Mouse (Mus musculus) ES-Bruce4 (cell line): Measurements from ENCODE around the gene Carf. TPM values are rescaled to one million over a fixed set of nuclear protein-coding genes. Genes with fewer than 3 reads are reported as not detected.

ENCODE experiments used
- H3K27ac ChIP-seq: 2 replicates; pipeline ENCODE4 v1.5.1; 2012; ENCODE audit warnings: low read length, inconsistent platforms; ENCODE audit not compliant: insufficient read depth
- H3K27me3 ChIP-seq: 2 replicates; pipeline ENCODE4 v1.6.1; 2012; ENCODE audit warnings: mild to moderate bottlenecking, low read length, inconsistent platforms; ENCODE audit not compliant: control insufficient read depth, poor library complexity, insufficient read depth, severe bottlenecking
- H3K36me3 ChIP-seq: 2 replicates; pipeline ENCODE4 v1.6.1; 2012; ENCODE audit warnings: inconsistent platforms, mild to moderate bottlenecking, low read length, moderate library complexity; ENCODE audit not compliant: control insufficient read depth, poor library complexity, insufficient read depth, severe bottlenecking
- H3K4me1 ChIP-seq: one replicate; pipeline ENCODE4 v1.8.1; 2011; ENCODE audit warnings: low read length; ENCODE audit not compliant: control insufficient read depth, insufficient read depth
- H3K4me3 ChIP-seq: 2 replicates; pipeline ENCODE4 v1.5.1; 2011; ENCODE audit warnings: low read depth, mild to moderate bottlenecking, low read length
- H3K9ac ChIP-seq: 2 replicates; pipeline ENCODE4 v1.6.1; 2012; ENCODE audit warnings: low read depth, mild to moderate bottlenecking, inconsistent platforms; ENCODE audit not compliant: poor library complexity, severe bottlenecking
- H3K9me3 ChIP-seq: replicated peaks from 2 replicates; pipeline ENCODE4 v1.6.1; 2012; ENCODE audit warnings: mild to moderate bottlenecking, low read length, inconsistent platforms; ENCODE audit not compliant: control insufficient read depth, poor library complexity, insufficient read depth, severe bottlenecking
- CTCF ChIP-seq: IDR thresholded peaks from one replicate; pipeline ENCODE4 v1.8.1; 2011; ENCODE audit warnings: low read depth, low read length
- EP300 ChIP-seq: IDR thresholded peaks from 2 replicates; pipeline ENCODE4 v1.6.1; 2011; ENCODE audit warnings: low read depth, low read length; ENCODE audit not compliant: insufficient read depth
- POLR2A ChIP-seq: IDR thresholded peaks from one replicate; pipeline ENCODE4 v1.8.1; 2011; ENCODE audit warnings: low read length; ENCODE audit not compliant: insufficient read depth
- polyA plus RNA-seq: library from polyadenylated mRNA; stranded (reverse); fragments of >200 nt; gene quantifications from 2 replicates; pipeline ENCODE4 v1.2.4, GENCODE M21; 2011; ENCODE audit warnings: low read depth; ENCODE audit not compliant: missing spikeins, insufficient read depth, insufficient read length

Carf gene
- polyA plus RNA-seq, 1 experiment: 24.8 TPM

DNA sequence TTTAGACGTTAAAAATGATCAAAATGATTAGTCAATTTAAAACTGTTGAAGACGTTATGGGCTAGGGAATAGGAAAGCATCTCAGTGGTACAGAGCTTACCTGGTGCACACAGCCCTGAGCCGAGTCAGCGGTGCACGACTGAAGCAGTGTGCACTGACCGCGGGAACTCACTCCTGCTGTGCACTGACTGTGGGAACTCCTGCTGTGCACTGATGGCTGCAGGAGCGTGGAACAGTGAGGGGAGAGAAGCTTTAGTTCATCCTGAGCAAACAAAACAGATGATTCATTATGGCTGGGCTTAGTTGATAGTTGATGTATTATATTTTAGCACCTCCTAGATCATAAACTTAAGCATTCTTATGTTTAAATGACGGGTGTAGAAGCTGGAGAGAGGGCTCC lies 39.3 kb downstream of the Carf start:
- TF ChIP-seq POLR2A (no peak), EP300 (no peak)
- H3K27me3 ChIP-seq: no peaks in the 10 kb centered on the region

DNA sequence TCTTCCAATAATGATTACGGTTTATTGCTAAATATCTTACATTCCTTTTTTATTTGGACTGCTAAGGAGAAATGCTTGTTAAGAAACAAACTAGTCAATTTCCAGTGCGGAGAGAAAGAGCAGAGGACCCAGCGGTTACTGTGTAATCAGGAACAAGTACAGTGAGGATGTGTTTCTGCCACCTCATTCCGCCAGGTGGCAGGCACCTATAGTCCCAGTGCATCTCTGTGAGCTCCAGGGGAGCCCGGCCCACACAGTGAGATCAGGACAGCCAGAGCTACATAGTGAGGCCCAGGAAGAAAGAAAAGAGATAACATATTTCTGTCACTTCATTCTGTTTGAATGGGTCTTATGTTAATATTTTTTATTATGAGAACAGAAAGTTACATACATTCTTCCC lies 54.7 kb downstream of the Carf start:
- Histone ChIP-seq H3K27ac (no peak overlapping the region), H3K9me3 (no peaks in the 10 kb centered on the region)
- TF ChIP-seq CTCF: peak; percentile 43
- TF ChIP-seq POLR2A: no peak

More for the DNA sequence above, 39.3 kb downstream of the Carf start:
- H3K36me3 ChIP-seq: no peaks in the 10 kb centered on the region
- H3K9ac ChIP-seq: no peak overlapping the region
- H3K4me3 ChIP-seq: no peak overlapping the region
- no peaks in the 10 kb centered on the region for H3K4me1 ChIP-seq
- H3K9me3 ChIP-seq: no peaks in the 10 kb centered on the region
- H3K27ac ChIP-seq: no peak overlapping the region

DNA sequence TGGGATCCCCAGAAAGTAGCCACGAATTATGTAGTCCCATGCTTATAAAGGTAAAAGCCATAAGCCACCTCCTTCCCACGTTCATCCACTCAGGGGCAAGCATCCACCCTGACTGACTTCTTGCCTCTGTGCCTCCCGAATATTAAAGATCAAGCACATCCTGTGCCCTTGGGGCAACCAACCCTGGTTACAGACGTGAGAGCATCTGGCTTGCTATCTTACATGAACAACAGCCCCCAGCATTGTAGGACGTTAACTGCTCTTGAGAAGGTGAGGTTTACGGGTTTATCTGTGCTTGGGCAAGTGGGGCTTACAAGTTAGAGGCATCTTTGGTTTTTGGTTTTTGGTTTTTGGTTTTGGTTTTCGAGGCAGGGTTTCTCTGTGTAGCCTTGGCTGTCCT lies 58.6 kb downstream of the Carf start:
- no peak for TF ChIP-seq POLR2A
- no peak for TF ChIP-seq CTCF
- no peak for TF ChIP-seq EP300
- Histone ChIP-seq H3K36me3 (no peaks in the 10 kb centered on the region), H3K9ac (no peak overlapping the region), H3K4me3 (no peak overlapping the region), H3K4me1 (no peaks in the 10 kb centered on the region), H3K9me3 (no peaks in the 10 kb centered on the region), H3K27ac (no peak overlapping the region), H3K27me3 (no peaks in the 10 kb centered on the region)

More for the DNA sequence above, 54.7 kb downstream of the Carf start:
- no peak overlapping the region for H3K4me3 ChIP-seq
- no peaks in the 10 kb centered on the region for H3K36me3 ChIP-seq
- H3K4me1 ChIP-seq: no peaks in the 10 kb centered on the region
- no peaks in the 10 kb centered on the region for H3K27me3 ChIP-seq
- H3K9ac ChIP-seq: no peak overlapping the region

DNA sequence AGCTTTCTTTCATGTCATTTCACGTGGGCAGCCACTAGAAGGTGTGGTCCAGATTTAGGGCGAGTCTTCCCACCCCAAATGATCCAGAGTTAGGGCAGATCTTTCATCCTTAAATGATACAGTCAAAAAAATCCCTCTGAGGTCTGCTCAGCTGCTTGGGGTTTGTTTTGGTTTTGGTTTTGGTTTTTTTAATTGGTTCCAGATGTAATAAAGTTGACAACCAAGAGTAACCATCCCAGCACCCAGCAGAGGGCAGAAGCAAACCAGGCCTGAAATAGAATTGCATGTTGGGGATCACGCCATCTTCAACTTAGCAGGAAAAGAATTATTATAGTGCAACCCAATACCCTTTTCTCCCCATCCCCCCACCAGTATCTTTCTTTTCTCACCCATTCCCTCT lies 60.4 kb downstream of the Carf start:
- no peaks in the 10 kb centered on the region for H3K36me3 ChIP-seq
- no peaks in the 10 kb centered on the region for H3K9me3 ChIP-seq
- no peaks in the 10 kb centered on the region for H3K4me1 ChIP-seq
- H3K27me3 ChIP-seq: no peaks in the 10 kb centered on the region
- H3K9ac ChIP-seq: no peak overlapping the region
- H3K27ac ChIP-seq: no peak overlapping the region
- TF ChIP-seq POLR2A: no peak
- TF ChIP-seq CTCF: no peak
- no peak for TF ChIP-seq EP300
- no peak overlapping the region for H3K4me3 ChIP-seq

DNA sequence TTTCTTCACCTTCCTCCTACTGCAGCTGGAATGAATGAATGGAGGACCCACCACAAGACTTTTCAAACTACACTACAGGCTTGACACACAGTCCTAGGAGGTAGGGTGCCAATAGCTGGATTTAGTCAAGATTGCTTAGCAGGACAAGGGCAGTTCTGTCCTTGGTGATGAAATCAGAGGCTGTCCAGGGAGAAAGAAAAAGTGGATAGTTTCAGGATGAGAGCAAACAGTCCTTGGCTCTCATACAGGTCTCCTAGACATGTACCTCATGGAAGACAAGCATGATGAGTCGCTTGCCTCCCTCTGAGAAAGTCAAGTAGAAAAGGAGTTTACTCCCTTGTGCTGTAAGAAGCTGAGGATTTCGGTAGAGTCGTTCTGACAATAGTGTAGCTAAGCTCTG lies 65.6 kb downstream of the Carf start:
- Histone ChIP-seq H3K36me3 (no peaks in the 10 kb centered on the region), H3K4me1 (no peaks in the 10 kb centered on the region), H3K9ac (no peak overlapping the region), H3K27ac (no peak overlapping the region), H3K9me3 (no peaks in the 10 kb centered on the region), H3K4me3 (no peak overlapping the region), H3K27me3 (no peaks in the 10 kb centered on the region)
- TF ChIP-seq CTCF (no peak), EP300 (no peak), POLR2A (no peak)

DNA sequence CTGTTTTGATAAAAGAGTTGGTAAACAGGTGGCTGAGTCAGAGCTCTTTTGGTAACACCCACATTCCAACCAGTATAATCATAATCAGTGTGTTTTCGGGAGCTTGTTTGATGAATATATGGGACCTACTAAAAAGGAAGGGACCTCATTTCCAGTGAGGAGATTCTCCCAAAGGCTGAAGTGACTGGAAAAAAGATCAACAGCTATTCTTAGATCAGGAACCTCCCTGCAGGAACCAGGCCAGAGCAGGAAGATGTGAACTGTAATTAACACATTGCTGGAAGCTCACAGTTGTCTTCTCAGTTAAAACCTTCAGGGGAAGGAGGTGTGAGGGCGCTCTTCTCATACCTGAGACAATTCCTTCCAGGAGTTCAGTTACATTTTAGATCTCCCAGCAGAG lies 71.6 kb downstream of the Carf start:
- H3K9me3 ChIP-seq: no peaks in the 10 kb centered on the region
- H3K36me3 ChIP-seq: no peaks in the 10 kb centered on the region
- H3K27me3 ChIP-seq: no peaks in the 10 kb centered on the region; the same call in 1 of the 2 replicates
- no peak overlapping the region for H3K9ac ChIP-seq
- no peak overlapping the region for H3K4me3 ChIP-seq
- no peaks in the 10 kb centered on the region for H3K4me1 ChIP-seq
- no peak overlapping the region for H3K27ac ChIP-seq
- TF ChIP-seq CTCF: no peak
- TF ChIP-seq POLR2A: no peak
- no peak for TF ChIP-seq EP300
